Mouse (Mus musculus): ENCODE results near the gene Yipf2.
A peak's percentile ranks its signal among the peaks of the same experiment; 100 is the strongest.
"Not testable (repeated sequence)": the region's sequence is repeated elsewhere in the genome, so short reads cannot be mapped to it uniquely, and the experiment has no call there.

Yipf2 gene

DNA sequence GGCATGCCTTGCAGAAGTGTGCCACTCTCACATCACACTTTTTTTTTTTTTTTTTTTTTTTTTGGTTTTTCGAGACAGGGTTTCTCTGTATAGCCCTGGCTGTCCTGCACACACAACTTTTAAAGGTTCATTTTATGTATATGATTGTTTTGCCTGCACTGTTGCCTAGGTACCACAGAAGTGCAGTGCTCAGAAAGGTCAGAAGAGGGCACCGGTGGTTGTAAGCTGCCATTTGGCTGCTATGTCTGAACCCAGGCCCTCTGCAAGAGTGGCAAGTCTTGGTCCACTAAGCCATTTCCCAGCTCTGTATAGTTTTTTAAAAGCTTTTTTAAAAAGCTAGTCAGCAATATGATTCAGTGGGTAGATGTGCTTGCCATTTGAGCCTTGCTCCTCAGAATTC lies 5.6 kb upstream of the Yipf2 start:
- ATAC-seq (ENCODE audit: low TSS enrichment): no peak

DNA sequence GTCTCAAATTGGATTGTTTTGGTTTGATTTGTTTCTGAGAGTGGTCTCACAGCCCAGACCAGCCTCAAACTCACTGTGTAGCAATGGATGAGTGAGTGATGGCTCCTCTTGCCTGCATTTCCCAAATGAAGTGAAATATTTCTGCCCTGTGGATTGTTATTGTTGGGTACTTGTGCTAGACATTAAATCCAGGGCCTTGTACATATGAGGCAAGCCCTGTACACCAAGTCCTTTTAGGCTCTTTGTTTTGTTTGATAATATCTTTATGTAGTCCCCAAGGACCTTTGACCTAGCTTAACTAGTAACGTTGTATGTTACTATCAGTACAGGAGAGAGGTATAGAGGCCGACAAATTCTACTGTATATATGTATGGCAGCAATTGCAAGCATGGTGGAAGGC lies 2.2 kb upstream of the Yipf2 start:
- no peak for ATAC-seq (ENCODE audit: low TSS enrichment)

DNA sequence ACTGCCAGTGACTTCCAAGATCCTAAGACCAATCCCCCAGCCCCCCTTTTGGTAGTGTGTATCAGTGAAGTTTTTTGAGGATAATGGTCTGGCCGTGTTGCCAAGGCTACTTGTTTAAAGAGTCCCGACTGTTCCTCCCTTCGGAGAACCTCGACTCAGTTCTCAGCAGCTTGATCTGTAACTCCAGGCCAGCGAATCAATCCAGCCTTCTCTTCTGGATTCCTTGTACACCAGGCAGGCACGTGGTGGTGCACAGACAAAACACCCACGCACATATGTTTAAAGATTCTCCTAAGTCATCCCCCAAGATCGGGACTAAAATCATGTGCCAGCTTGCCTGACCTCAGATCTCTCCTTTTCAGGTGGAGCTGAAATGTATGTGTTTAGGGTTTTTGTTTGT lies 1.7 kb upstream of the Yipf2 start:
- not testable (repeated sequence) for ATAC-seq (ENCODE audit: low TSS enrichment)

DNA sequence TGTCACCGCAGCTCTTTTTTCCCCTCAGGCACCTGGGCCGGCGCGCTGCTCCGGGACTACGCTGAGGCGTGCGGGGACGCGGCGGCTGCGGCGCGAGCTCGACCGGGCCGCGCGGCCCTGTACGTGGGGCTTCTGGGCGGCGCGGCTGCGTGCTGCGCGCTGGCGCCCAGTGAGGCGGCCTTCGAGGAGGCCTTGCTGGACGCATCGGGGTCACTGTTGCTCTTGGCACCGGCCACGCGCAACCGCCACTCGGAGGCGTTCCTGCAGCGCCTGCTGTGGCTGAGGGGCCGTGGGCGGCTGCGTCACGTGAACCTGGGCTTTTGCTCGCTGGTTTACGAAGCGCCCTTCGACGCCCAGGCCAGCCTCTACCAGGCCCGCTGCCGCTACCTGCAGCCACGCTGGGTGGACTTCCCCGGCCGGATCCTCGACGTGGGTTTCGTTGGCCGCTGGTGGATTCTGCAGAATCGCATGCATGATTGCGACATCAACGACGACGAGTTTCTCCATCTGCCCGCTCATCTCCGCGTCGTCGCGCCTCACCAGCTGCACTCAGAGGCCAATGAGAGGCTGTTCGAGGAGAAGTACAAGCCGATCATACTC lies 594 bp upstream of the Yipf2 start:
- ATAC-seq (ENCODE audit: low TSS enrichment): peak; percentile 32

DNA sequence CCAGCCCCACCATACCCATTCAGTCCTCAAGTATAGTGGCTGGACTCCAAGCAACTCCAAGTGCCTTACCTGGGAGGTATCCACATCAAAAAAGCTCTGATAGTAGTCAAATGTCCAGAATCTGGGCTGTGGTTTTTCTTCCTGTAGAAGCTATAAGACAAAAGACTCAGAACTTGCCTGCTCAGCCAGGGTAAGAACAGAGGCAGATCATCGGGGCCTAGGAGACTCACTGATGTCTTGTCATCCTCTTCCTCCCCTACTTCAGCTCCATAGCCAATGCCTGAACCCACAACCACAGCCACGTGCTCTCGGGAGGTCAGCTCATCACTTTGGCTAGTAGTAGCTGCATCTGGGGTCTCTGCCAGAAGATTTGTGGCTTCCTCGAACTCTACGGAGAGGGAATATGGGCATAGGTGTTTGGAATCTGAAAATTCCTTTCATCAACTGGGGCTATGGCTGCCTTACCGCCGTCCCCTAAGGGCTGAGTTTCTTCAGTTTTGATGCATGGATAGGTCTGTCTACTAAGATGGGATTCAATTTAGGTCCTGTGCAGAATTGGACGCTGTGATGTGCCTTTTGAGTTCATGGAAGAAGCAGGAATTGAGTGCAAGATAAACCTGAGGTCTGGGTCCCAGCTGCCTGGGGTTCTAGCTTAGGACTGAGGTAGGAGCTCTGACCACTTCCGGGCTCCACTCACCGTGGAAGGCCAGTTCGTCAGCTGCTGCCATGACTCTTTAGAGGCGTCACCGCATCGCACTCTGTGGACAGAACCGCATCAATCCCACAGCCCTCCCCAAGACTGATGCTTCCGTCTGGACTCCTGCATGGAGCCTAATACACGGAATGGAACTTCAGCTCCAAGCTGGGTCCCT lies 561 bp downstream of the Yipf2 start:
- peak; percentile 53 for ATAC-seq (ENCODE audit: low TSS enrichment)

DNA sequence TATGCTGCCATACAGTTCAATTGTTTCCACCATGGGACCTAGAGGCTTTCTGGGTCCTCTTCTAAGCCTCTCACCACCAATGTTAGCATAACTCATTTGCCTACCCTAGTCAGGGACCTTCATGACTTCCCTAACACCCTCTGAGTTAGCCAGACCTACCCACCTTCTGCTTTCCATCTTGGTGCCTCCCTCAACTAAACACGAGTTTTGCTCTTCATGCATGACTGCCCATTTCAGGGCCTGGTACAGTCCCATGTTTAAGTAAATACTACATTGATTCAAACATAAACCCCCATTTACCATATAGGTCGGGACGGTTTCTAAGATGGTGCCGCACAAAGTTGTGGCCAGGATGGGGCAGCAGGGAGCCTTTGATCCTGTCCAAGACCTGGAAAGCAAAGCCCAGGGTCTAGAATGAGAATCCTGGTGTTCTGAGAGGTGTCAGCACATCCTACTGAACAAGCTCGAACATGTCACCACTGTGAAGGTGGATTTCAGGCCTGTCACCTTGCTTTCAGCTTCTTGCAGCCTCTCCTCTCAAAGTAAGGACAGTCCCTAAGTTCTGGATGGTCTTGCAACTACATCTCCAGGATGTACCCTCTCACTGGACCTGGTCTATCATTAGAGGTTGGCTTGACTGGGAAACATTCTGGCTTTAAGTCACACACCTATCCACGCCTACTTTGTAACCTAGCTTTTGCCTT lies 1.3 kb downstream of the Yipf2 start:
- no peak for ATAC-seq (ENCODE audit: low TSS enrichment)

DNA sequence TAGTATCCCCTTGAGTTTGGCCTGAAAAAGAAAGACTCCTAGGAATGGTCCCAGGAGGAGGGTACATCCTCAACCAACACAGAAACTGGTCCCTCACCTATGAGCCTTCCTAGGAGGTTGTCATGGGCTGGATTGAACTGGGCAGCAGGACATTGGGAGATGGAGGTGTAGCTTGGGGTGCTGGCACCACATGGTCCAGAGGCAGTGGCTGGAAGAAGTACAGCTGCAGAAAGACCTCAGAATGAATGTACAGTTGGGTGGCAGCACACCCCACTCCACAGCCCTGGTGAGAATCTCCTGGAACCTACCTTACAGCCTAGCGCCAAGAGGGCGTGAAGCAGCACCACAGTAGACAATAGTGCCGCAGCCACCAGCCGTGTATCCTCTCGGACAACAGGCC lies 3.1 kb downstream of the Yipf2 start:
- no peak for ATAC-seq (ENCODE audit: low TSS enrichment)

DNA sequence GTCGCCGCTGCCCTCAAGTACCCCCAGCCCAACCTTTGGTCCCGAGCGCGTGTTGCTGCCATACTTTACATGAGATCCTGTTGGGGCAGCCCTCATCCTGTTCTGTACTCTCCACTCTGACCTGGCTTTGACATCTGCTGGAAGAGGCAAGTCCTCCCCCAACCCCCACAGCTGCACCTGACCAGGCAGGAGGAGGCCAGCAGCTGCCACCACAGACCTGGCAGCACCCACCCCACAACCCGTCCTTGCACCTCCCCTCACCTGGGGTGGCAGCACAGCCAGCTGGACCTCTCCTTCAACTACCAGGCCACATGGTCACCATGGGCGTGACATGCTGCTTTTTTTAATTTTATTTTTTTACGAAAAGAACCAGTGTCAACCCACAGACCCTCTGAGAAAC lies 4.3 kb downstream of the Yipf2 start:
- no peak for ATAC-seq (ENCODE audit: low TSS enrichment)

DNA sequence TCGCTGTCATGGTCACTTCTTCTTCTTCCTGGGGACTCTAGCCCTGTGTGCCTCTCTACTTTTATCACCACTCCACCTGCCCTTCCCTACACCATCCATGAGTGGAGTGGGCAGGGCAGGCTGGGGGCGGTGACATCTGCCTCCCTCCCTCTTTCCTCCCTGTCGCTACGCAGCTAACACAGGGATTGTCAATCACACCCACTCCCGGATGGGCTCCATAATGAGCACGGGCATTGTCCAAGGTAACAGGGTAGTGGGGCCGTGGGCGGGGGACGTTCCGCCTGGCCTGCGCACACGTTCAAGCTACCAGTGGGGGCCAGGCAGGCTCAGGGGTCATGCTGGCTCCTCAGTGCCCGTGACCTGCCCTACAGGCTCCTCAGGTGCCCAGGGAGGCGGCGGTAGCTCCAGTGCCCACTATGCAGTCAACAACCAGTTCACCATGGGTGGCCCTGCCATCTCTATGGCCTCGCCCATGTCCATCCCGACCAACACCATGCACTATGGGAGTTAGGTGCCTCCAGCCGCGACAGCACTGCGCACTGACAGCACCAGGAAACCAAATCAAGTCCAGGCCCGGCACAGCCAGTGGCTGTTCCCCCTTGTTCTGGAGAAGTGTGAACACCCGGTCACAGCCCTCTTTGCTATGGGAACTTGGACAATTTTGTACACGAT lies 4.8 kb downstream of the Yipf2 start:
- peak; percentile 3; the same call in 1 of the 2 replicates for ATAC-seq (ENCODE audit: low TSS enrichment)

DNA sequence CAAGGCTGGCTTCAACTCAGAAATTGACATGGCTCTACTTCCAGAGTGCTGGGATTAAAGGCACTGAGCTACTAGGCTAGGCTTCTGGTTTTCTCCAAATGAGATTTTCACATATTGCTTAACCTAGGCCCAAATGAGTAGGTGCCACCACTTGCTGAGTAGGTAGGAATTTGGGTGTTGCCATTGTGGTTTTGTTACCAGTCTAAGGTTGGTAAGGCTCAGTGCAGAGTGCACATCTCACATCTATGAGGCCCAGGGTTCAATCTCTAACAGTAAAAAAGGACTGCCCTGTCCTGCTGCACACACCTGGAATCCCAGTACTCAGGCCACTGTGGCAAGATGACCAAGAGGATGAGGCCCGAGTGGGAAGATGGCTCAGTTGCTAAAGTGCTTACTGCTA lies 7.2 kb downstream of the Yipf2 start:
- ATAC-seq (ENCODE audit: low TSS enrichment): no peak

DNA sequence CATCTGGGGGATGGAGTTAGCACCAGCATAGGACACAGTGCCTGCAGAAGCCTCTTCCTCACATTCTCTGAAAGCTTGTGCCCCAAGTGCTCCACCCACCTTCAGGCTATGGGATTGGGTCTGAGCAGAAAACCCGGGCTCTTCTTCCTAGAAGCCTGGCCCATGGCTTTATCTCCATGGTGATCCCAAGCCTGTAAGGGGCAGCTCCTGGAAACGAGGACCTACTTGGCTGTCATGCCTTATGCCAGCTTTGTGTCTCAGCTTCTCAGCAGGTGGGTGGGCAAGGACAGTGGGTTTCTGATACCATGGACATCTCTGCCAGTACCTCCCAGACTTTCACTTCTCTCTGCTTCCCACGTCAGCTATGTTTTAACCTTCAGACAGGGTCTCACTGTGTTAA lies 14.4 kb downstream of the Yipf2 start:
- no peak for ATAC-seq (ENCODE audit: low TSS enrichment)

DNA sequence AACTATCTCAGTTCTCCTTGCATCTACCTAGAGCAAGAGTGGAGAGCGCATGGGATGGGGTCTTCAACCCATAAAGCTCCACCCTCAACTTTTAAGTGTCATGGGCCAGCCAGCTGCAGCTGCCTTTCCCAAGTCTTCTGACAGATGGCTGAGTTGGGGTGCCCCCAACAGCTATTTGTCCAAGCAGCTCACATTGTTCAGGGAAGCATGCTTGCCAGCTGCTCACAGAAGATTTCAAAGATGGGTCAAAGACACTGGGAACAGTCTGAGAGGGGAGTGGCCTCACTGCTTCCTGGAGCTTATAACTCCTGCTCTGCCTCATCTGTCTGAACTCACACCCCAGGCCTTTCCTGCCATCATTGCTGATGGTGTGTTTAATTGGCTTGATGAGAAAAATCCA lies 16.3 kb downstream of the Yipf2 start:
- ATAC-seq (ENCODE audit: low TSS enrichment): no peak

DNA sequence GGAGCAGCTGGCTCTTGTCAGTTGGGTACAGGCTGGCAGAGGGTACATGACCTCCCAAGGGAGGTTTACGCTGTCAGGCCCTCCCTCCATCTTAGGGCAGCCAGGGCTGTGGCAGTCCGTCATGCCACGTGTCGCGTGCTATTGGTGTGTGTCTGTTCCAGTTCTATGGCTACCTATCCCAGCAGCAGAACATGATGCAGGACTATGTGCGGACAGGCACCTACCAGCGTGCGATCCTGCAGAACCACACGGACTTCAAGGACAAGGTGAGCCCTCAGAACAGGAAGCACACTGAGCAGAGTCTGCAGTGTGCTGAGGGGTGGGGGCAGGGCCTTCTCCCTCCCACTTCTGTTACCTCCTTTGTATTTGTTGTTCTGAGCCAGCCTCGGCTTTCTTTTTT lies 17.4 kb downstream of the Yipf2 start:
- ATAC-seq (ENCODE audit: low TSS enrichment): no peak

DNA sequence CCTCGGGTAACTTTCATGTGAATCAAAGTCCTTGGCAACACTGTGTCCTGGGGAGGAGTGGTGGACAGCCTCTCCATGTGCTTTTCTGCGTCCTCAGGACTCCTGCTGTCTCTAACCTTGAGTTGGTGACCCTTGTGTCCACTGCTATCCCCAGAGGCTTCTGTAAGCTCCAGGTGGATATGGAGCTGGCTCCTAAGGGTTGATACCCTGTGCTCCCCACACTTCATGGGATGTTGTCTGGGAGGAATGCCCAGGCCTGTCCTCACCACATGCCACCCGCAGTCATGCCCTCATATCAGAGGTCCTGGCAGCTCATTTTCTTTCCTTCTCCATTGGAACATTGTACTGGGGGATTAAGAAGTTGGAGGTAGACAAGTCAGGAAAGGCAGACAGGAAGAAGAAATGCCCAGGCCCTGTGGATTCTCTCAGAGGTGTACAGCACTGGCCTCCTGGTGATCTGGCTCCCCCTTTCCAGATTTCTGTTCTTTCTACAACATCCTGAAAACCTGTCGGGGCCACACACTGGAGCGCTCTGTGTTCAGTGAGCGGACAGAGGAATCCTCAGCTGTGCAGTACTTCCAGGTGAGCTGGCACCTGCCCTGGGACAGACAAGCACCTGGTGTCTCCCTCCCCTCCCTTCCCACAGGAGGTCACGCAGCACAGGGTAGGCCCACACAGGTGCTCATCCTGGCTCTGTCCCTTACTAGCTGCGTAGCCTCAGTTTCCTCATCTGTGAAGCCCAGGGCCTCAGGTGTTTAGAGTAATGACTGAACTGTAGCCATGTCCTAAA lies 18.4 kb downstream of the Yipf2 start:
- no peak for ATAC-seq (ENCODE audit: low TSS enrichment)

DNA sequence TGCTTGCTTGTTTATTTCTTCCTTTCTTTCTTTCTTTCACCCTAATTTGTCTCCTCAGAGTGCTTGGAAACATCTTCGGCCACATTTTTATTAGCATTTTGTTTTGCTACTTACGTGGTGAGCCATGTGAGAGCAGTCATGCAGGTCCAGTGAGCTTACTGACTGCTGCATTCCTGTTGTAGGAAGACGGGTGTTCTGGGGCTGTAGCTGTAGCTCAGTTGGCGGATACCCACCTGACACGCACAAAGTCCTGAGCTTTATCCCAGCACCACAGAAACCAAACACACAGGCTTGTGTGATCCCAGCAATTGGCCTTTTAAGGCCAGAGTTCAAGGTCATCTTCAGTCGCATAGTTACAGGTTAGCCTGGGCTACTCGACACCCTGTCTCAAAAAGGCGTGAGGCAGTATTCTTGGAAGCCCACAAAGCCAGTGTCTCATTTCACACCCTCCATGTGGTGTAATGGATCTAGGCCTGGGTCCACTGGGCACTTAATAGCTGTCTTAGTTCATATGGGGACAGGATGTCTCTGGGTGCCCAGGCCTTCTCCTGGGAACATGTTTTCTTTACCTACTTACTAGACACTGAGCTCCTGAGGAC lies 23.9 kb downstream of the Yipf2 start:
- ATAC-seq (ENCODE audit: low TSS enrichment): no peak

DNA sequence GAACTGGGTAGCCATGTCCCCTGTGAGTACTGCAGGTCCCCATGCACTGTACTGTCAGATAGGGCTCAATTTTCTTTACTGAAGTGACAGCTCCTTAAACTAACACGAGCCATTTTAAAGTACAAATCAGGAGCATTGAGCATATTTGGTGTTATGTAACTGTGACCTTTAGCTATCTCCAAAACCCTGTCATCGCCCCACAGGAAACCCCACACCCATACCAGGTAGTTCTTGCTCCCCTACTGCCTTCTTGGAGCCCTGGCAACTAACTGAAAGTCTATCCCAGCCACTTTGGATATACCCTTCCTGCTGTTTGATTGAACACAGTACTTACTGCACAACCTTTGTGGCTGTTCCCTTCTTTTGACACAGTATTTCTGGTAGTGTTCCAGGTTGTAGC lies 25.6 kb downstream of the Yipf2 start:
- no peak for ATAC-seq (ENCODE audit: low TSS enrichment)

DNA sequence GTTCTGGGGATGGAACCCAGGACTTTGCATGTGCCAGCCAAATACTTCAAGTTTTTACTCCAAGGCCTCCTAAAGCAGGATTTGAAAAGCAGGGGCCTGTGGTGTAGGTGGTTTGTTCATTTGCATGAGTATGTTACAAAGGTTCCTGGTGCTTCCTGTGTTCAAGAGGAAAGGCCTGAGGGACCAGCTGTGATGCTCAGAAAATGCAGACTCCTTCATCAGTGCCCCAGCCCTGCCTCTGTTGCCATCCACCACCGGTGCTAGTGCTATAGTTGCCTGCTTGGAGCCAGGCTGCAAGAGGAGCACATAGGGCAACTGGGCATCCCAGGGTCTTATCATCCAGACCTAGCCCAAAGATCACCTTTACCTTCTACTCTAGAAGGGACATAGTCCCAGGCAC lies 26.1 kb downstream of the Yipf2 start:
- no peak for ATAC-seq (ENCODE audit: low TSS enrichment)

DNA sequence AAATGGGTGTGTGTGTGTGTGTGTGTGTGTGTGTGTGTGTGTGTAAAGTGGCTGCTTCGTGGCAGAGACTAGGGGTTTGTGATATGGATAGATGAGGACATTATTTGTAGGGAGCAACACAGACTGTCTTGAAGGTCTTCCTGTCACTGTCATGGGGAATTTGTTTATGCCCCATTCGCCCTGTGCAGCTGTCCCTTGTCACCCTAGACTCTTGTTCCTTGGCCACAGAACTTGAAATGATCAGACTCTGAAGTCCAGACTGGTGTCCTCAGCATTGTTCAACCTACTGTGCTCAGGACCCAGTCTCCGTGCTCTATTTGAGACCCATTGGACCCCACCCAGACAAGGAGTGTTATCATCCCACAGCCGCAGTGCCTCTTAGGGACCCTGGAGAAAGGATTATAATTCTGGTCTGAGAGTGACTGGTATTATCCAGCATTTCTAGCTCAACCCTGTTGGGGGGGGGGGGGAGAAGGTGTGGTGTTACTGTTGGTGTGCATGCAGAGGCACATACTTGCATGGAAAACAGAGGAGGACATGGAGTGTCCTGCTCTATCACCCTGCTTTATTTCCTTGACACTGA lies 27.5 kb downstream of the Yipf2 start:
- ATAC-seq (ENCODE audit: low TSS enrichment): no peak

DNA sequence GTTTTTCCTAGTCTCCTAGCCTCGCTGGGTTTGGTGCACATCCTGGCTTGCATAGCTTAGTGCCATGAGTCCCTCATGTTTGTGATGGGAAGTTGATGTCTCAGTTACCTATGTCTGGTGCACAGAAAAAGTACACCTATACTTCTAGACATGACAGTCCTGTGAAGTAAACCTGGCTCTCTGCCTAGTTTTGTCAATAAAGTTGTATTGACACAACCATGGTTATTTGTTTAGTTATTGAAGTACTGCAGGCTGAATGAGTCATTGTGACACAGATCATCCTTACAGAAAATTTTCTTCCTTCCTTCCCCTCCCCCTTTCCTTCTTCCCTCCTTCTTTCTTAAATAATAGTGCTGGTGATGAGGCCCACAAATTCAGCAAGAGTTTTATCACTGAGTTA lies 28.2 kb downstream of the Yipf2 start:
- ATAC-seq (ENCODE audit: low TSS enrichment): no peak

DNA sequence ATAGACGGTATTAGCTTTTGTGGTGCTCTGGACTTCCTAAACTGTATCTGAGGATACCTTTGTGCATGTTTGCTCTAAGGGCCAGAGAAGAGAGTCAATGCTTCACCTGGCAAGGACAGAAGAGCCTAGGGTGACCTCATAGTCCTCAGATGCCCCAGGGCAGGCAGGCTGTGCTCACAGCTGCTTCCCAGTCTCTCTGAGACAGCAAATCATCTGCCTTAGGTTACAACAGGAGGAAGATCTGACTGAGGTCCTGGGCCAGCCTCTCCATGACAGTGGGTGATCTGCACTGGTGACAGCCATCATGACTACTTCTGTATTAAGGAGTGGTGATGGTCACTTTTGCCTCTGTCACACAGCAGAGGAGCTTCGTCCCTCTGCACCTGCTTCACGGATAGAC lies 33.5 kb downstream of the Yipf2 start:
- no peak for ATAC-seq (ENCODE audit: low TSS enrichment)

DNA sequence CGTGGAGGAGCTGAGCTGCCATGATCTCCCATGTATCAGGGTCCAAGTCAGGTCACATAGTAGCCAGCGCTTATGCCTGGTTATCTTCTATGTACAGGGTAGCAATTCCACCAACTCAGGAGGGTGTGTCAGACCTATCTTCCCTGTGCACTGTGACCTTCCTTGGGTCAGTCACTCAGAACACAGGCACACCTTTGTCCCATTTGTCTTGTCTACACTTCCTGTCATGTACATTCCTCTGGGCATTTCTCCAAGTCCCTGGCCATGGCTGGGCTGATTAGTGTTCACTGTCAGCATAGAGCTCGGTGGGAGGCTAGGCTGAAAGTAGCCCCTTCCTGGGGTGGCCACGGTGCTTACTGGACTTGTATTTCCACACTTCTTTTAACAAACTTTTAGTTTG lies 34.3 kb downstream of the Yipf2 start:
- no peak for ATAC-seq (ENCODE audit: low TSS enrichment)
